Mouse (Mus musculus): ENCODE data around the gene Map3k4. TPM values are rescaled to one million over a fixed set of nuclear protein-coding genes. Genes with fewer than 3 reads are reported as not detected.
A peak's percentile ranks its signal among the peaks of the same experiment; 100 is the strongest.

The Map3k4 gene
- total and polyA plus RNA-seq, 3 experiments = 12.7 to 22.6 (median 20.9) TPM

DNA sequence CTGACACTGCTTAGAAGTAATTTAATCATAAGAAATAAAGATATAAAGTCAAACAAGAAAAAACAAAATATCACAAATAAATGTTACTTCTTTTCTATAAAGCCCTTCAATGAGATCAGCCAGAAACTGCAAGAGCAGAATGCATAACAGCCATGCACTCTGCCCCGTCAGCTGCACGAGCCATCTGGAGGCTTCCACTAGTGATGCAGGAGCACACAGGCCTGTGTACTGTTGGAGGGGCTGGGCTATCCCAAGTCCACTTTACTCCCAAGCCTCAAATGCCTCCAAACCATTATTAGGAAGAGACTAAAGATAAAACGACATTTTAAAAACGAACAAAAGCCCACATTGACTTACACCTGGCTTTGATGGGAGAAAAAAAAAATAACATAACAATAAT, 50.5 kb downstream of the Map3k4 start:
- DNase-seq (ENCODE audit: extremely low read depth) = no peak
- in situ Hi-C loops (cut with MboI; ENCODE audit: low pct_ligation_motif_present, low pct_unique_long_range_greater_than_20kb, low sequenced_read_pairs) (no loop called here), dilution Hi-C loops (cut with MboI; ENCODE audit: extremely low pct_ligation_motif_present, extremely low pct_unique_long_range_greater_than_20kb, low sequenced_read_pairs) (no loop called here)
- Histone ChIP-seq H3K9ac (ENCODE audit: insufficient read depth, low read depth) (no peak overlapping the region), H3K27ac (ENCODE audit: insufficient read depth, low read depth) (no peak overlapping the region), H3K4me1 (ENCODE audit: control insufficient read depth in 1 of 2, insufficient read depth in 2 of 2) (peaks cover 20 to 43% of the 10 kb centered on the region in 2 experiments), H3K36me3 (replicated peaks in 1 of 2; ENCODE audit: control insufficient read depth in 1 of 2, insufficient read depth in 1 of 2, low read length in 1 of 2) (peaks cover 23 to 70% of the 10 kb centered on the region in 2 experiments), H3K4me2 (ENCODE audit: insufficient read depth, low read depth, poor library complexity, severe bottlenecking) (no peak overlapping the region), H3K27me3 (replicated peaks) (no peaks in the 10 kb centered on the region), H3K79me2 (replicated peaks; ENCODE audit: control insufficient read depth, extremely low read depth, insufficient read depth, poor library complexity, severe bottlenecking) (no peaks in the 10 kb centered on the region), H3K4me3 (replicated peaks in 1 of 3; ENCODE audit: low read depth in 2 of 3, low read length in 2 of 3, poor library complexity in 1 of 3) (no peak overlapping the region), H3K9me3 (replicated peaks; ENCODE audit: low read length) (no peaks in the 10 kb centered on the region)
- TF ChIP-seq ZKSCAN1 (IDR thresholded peaks at IDR 0.05; ENCODE audit: borderline replicate concordance, low read depth, low read length) (no peak), ETS1 (conservative IDR thresholded peaks at IDR 0.05; ENCODE audit: low read depth, low read length) (no peak), CTCF (conservative IDR thresholded peaks at IDR 0.05 in 1 of 2, IDR thresholded peaks at IDR 0.05 in 1 of 2; ENCODE audit: low read depth in 2 of 2, low read length in 2 of 2) (no peak), BHLHE40 (IDR thresholded peaks at IDR 0.05; ENCODE audit: low read depth, low read length) (no peak), ZC3H11A (IDR thresholded peaks at IDR 0.05; ENCODE audit: low read depth, low read length) (no peak), UBTF (IDR thresholded peaks at IDR 0.05; ENCODE audit: low read depth, low read length) (no peak), IRF4 (IDR thresholded peaks at IDR 0.05; ENCODE audit: low read depth, low read length) (no peak), POLR2A (IDR thresholded peaks at IDR 0.05; ENCODE audit: low read depth, low read length) (no peak), RAD21 (IDR thresholded peaks at IDR 0.05; ENCODE audit: low read depth, low read length) (no peak), RCOR1 (conservative IDR thresholded peaks at IDR 0.05; ENCODE audit: low read depth, low read length) (no peak)

- Histone ChIP-seq H3K9me3 (replicated peaks; ENCODE audit: low read length) (no peaks in the 10 kb centered on the region), H3K4me3 (replicated peaks in 1 of 3; ENCODE audit: low read depth in 2 of 3, low read length in 2 of 3, poor library complexity in 1 of 3) (no peak overlapping the region), H3K4me1 (ENCODE audit: control insufficient read depth in 1 of 2, insufficient read depth in 2 of 2) (peaks cover 20 to 54% of the 10 kb centered on the region in 2 experiments), H3K79me2 (replicated peaks; ENCODE audit: control insufficient read depth, extremely low read depth, insufficient read depth, poor library complexity, severe bottlenecking) (no peaks in the 10 kb centered on the region), H3K27ac (ENCODE audit: insufficient read depth, low read depth) (peak overlapping the region; percentile 18), H3K36me3 (replicated peaks in 1 of 2; ENCODE audit: control insufficient read depth in 1 of 2, insufficient read depth in 1 of 2, low read length in 1 of 2) (peaks cover 21 to 65% of the 10 kb centered on the region in 2 experiments), H3K9ac (ENCODE audit: insufficient read depth, low read depth) (no peak overlapping the region), H3K4me2 (ENCODE audit: insufficient read depth, low read depth, poor library complexity, severe bottlenecking) (peak overlapping the region; percentile 73), H3K27me3 (replicated peaks) (no peaks in the 10 kb centered on the region)
- dilution Hi-C loops (cut with MboI; ENCODE audit: extremely low pct_ligation_motif_present, extremely low pct_unique_long_range_greater_than_20kb, low sequenced_read_pairs) = no loop called here
- DNase-seq (ENCODE audit: extremely low read depth) = peak; percentile 66
- in situ Hi-C loops (cut with MboI; ENCODE audit: low pct_ligation_motif_present, low pct_unique_long_range_greater_than_20kb, low sequenced_read_pairs) = no loop called here
- TF ChIP-seq ZC3H11A (IDR thresholded peaks at IDR 0.05; ENCODE audit: low read depth, low read length) = no peak
- no peak for TF ChIP-seq PAX5 (IDR thresholded peaks at IDR 0.05; ENCODE audit: low read length)
- TF ChIP-seq MXI1 (IDR thresholded peaks at IDR 0.05; ENCODE audit: low read depth, low read length) = peak; percentile 98
- TF ChIP-seq SIN3A (IDR thresholded peaks at IDR 0.05; ENCODE audit: low read length) = peak; percentile 97
- peak; percentile 46 for TF ChIP-seq RAD21 (IDR thresholded peaks at IDR 0.05; ENCODE audit: low read depth, low read length)
- no peak for TF ChIP-seq ZMIZ1 (IDR thresholded peaks at IDR 0.05; ENCODE audit: low read depth, low read length)
- TF ChIP-seq IRF4 (IDR thresholded peaks at IDR 0.05; ENCODE audit: low read depth, low read length) = peak; percentile 7; the same call in 1 of the 2 replicates
- no peak for TF ChIP-seq E2F4 (IDR thresholded peaks at IDR 0.05; ENCODE audit: insufficient replicate concordance, low read depth, low read length)
- no peak for TF ChIP-seq KAT2A (IDR thresholded peaks at IDR 0.05; ENCODE audit: insufficient replicate concordance, low read length)
- TF ChIP-seq RCOR1 (conservative IDR thresholded peaks at IDR 0.05; ENCODE audit: low read depth, low read length) = no peak
- no peak for TF ChIP-seq TCF12 (IDR thresholded peaks at IDR 0.05; ENCODE audit: low read depth, low read length)
- TF ChIP-seq POLR2AphosphoS2 (IDR thresholded peaks at IDR 0.05; ENCODE audit: low read depth, low read length) = no peak
- TF ChIP-seq MEF2A (IDR thresholded peaks at IDR 0.05; ENCODE audit: borderline replicate concordance, low read depth, low read length) = no peak
- no peak for TF ChIP-seq CHD1 (IDR thresholded peaks at IDR 0.05; ENCODE audit: low read depth, low read length)
- TF ChIP-seq MYC (IDR thresholded peaks at IDR 0.05; ENCODE audit: low read depth, low read length) = peak; percentile 63; the same call in 1 of the 2 replicates
- no peak for TF ChIP-seq JUND (conservative IDR thresholded peaks at IDR 0.05; ENCODE audit: low read depth, low read length)
- TF ChIP-seq CTCF (conservative IDR thresholded peaks at IDR 0.05 in 1 of 2, IDR thresholded peaks at IDR 0.05 in 1 of 2; ENCODE audit: low read depth in 2 of 2, low read length in 2 of 2) = peak in 1 of 2 experiments; percentile 51; a peak in 2 of 4 replicates
- no peak for TF ChIP-seq USF2 (conservative IDR thresholded peaks at IDR 0.05; ENCODE audit: low read depth, low read length)
- no peak for TF ChIP-seq MAZ (IDR thresholded peaks at IDR 0.05; ENCODE audit: low read depth, low read length)
- TF ChIP-seq HCFC1 (IDR thresholded peaks at IDR 0.05; ENCODE audit: low read depth, low read length) = no peak
- no peak for TF ChIP-seq ZNF384 (IDR thresholded peaks at IDR 0.05; ENCODE audit: low read depth, low read length)
- TF ChIP-seq ETS1 (conservative IDR thresholded peaks at IDR 0.05; ENCODE audit: low read depth, low read length) = peak; percentile 72
- no peak for TF ChIP-seq USF1 (IDR thresholded peaks at IDR 0.05; ENCODE audit: low read depth, low read length)
- TF ChIP-seq BHLHE40 (IDR thresholded peaks at IDR 0.05; ENCODE audit: low read depth, low read length) = peak; percentile 29; the same call in 1 of the 2 replicates
- TF ChIP-seq MAFK (IDR thresholded peaks at IDR 0.05; ENCODE audit: insufficient replicate concordance, low read length) = no peak
- TF ChIP-seq GABPA (IDR thresholded peaks at IDR 0.05; ENCODE audit: insufficient replicate concordance, low read depth, low read length) = no peak
These were observed 52.3 kb downstream of the Map3k4 start for GRCm38 (mm10) chr17:12265969-12266925.
